Mouse (Mus musculus) left cerebral cortex, postnatal 36 days (tissue): ENCODE measurements at regions not wholly inside any gene's neighbourhood (a gene's known extent, or its start where the extent isn't known, plus 50 kb on each side); places are given as distances from the start of the nearest gene placed in this dataset.
"Not testable (repeated sequence)": the region's sequence is repeated elsewhere in the genome, so short reads cannot be mapped to it uniquely, and the experiment has no call there.

ENCODE experiments used
- DNase-seq, 2 experiments: peaks; one replicate each; pipeline ENCODE4 v3.0.0; 2021 to 2022; ENCODE audit warnings: low spot score in 2 of 2, mixed read lengths in 1 of 2
- intact Hi-C: fragments of 180-260 bp; cut with DNase I; formaldehyde crosslinking; loops from one replicate; pipeline ENCODE4 v1.15.1; 2025

- peak; percentile 57 to 62 for DNase-seq
- intact Hi-C loops = not testable (repeated sequence)
These were observed 51.0 kb upstream of the Zfp873 start for GRCm38 (mm10) chr10:81996742-81997536.
